Mouse (Mus musculus) cortical plate, adult 2 months (tissue): ENCODE results near the gene Dcbld1.
A peak's percentile ranks its signal among the peaks of the same experiment; 100 is the strongest.

ENCODE experiments used
- CTCF ChIP-seq: fragments of 200-500 bp; IDR thresholded peaks from 2 replicates; pipeline ENCODE4 v1.5.1; 2011; ENCODE audit warnings: mild to moderate bottlenecking, control low read depth, low read length; ENCODE audit not compliant: insufficient read depth; ENCODE audit errors: extremely low read depth
- POLR2A ChIP-seq: fragments of 200-500 bp; IDR thresholded peaks from 2 replicates; pipeline ENCODE4 v1.6.1; 2011; ENCODE audit warnings: mild to moderate bottlenecking, low read length, control low read depth; ENCODE audit not compliant: insufficient read depth; ENCODE audit errors: extremely low read depth

GRCm38 (mm10) chr10:52232196-52233176 is 933 bp upstream of the Dcbld1 start:
- TF ChIP-seq CTCF = peak; percentile 32; the same call in 1 of the 2 replicates
- TF ChIP-seq POLR2A = no peak
